Mouse (Mus musculus) megakaryocyte, embryonic 14.5 days (primary cell): ENCODE data around the gene Flcn.

ENCODE experiments used
- FLI1 ChIP-seq: IDR thresholded peaks from 2 replicates; pipeline ENCODE4 v1.6.1; 2012; ENCODE audit warnings: low read length, inconsistent platforms, mixed read lengths
- GATA1 ChIP-seq: IDR thresholded peaks from 3 replicates; pipeline ENCODE4 v1.6.1; 2012; ENCODE audit warnings: mixed read lengths, low read length, inconsistent platforms, borderline replicate concordance

- no peak for TF ChIP-seq GATA1
- TF ChIP-seq FLI1, result no peak
These were observed 3.5 kb upstream of the Flcn start for GRCm38 (mm10) chr11:59813276-59813675.
